In genomic region chr12:76239145-76239838, GRCm38 (mm10) we compare ENCODE assay signal across 18 mouse cellular contexts. TPM values are rescaled to one million over a fixed set of nuclear protein-coding genes. Genes with fewer than 3 reads are reported as not detected.
"Had no signal": no experiment of that assay in that cellular context is flagged by ENCODE, and none has a peak within 500 bp of the region (broad histone marks: within the 10 kb centered on the region; RNA-seq: fewer than 3 reads in every experiment).

No protein-coding gene starts in this region.

- H3K4me3 ChIP-seq: kidney, embryonic 15.5 days; limb, embryonic 13.5 days; midbrain, embryonic 12.5 days; neural tube, embryonic 13.5 days; stomach, embryonic 15.5 days had no signal

- H3K4me2 ChIP-seq: kidney, embryonic 15.5 days; limb, embryonic 13.5 days; midbrain, embryonic 12.5 days; neural tube, embryonic 13.5 days; stomach, embryonic 15.5 days had no signal

- H3K36me3 ChIP-seq: kidney, embryonic 15.5 days; limb, embryonic 13.5 days; midbrain, embryonic 12.5 days; neural tube, embryonic 13.5 days; stomach, embryonic 15.5 days had no signal

- DNase-seq: kidney, adult 2 months; kidney, postnatal 25 days; lung, adult 18-20 months; retina, postnatal 1 day; right cerebral cortex, postnatal 14 days; thymus, adult 2 months; thymus, postnatal 4 days had no signal

- ATAC-seq: intestine, embryonic 16.5 days; midbrain, embryonic 16.5 days had no signal

- H3K27me3 ChIP-seq: kidney, embryonic 15.5 days; limb, embryonic 13.5 days; midbrain, embryonic 12.5 days; neural tube, embryonic 13.5 days; stomach, embryonic 15.5 days had no signal

- H3K9me3 ChIP-seq: kidney, embryonic 15.5 days; limb, embryonic 13.5 days; midbrain, embryonic 12.5 days; neural tube, embryonic 13.5 days; stomach, embryonic 15.5 days had no signal

- H3K4me1 ChIP-seq: kidney, embryonic 15.5 days; limb, embryonic 13.5 days; midbrain, embryonic 12.5 days; neural tube, embryonic 13.5 days; stomach, embryonic 15.5 days had no signal

- H3K9ac ChIP-seq: kidney, embryonic 15.5 days; limb, embryonic 13.5 days; midbrain, embryonic 12.5 days; neural tube, embryonic 13.5 days; stomach, embryonic 15.5 days had no signal

- H3K27ac ChIP-seq: kidney, embryonic 15.5 days; limb, embryonic 13.5 days; midbrain, embryonic 12.5 days; neural tube, embryonic 13.5 days; stomach, embryonic 15.5 days had no signal

RNA-seq across cellular contexts. Expression of gene Tex21, which starts 7.3 kb away (rescaled TPM):
- total RNA-seq: layer of hippocampus, postnatal 10 days; left cerebral cortex, postnatal 36 days had no signal
- polyA plus RNA-seq: kidney, embryonic 15.5 days; lung, embryonic 16.5 days; midbrain, embryonic 12.5 days; midbrain, embryonic 16.5 days; neural tube, embryonic 13.5 days; spleen, adult 2 months; stomach, embryonic 15.5 days; thymus, adult 2 months had no signal
